Mouse (Mus musculus) T-helper 1 cell (primary cell): ENCODE measurements around the gene Upb1.

ENCODE experiments used
- in situ Hi-C: fragments of 300-600 bp; cut with MboI, MseI; formaldehyde crosslinking; loops from one replicate; pipeline ENCODE4 v1.15.1; 2025; ENCODE audit warnings: high pct_unique_total_duplicates

The Upb1 gene

DNA sequence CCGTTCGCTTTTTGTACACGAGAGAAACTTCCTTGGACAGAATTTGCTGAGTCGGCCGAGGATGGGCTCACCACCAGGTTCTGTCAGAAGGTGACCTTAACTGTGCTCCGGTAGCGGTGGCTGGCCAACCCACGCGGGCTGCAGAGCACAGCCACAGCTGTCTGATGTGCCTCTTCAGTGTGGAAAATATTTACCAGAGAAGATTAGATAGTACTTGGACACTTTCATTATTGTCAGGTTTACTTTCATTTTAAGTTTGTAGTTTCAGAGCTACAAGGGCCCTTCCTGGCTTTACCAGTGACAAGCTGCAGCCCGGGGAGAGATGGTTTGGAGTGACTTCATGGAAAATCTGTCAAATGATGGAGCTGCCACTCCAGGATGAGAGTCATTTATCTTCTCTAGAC lies 23.6 kb downstream of the Upb1 start:
- in situ Hi-C loops, result no loop called here

DNA sequence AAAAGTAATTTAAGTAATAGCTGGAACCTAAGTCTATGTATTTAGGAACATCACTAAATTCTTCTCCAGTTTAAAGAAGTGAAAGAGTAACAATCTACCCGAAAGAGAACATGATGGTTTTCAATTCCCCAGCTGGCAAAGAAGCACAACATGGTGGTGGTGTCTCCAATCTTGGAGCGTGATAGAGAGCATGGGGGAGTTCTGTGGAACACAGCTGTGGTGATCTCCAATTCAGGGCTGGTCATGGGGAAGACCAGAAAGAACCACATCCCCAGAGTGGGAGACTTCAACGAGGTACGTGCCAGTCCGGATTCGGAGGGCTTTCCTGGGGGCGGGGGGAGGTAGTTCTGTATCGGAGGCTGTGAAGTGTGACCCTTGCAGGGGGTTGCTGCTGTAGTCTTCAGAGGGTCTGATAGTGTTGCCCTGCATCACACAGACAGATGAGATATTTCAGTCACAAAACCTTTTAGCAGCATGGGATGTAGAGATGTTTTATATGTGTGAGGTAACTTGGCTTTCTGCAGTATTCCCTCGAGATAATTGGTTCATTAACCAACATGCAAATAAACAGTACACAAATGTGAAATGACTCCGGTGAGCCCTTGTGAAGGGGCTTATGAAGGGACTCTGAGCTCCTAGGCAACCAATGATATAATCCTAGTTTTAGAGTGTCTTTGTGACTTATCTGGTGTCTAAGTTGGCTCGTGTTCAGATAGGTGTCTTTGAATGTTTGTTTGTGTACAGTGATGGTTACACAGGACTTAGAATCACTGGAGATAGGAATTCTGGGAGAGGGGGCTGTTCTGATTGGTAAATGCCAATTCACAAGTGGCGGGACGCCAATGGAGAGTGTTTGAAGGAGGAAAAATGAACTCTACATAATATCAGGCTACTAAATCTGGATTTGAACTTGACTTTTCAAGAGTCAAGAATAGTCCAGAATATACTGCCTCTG lies 27.4 kb downstream of the Upb1 start:
- in situ Hi-C loops, result no loop called here

DNA sequence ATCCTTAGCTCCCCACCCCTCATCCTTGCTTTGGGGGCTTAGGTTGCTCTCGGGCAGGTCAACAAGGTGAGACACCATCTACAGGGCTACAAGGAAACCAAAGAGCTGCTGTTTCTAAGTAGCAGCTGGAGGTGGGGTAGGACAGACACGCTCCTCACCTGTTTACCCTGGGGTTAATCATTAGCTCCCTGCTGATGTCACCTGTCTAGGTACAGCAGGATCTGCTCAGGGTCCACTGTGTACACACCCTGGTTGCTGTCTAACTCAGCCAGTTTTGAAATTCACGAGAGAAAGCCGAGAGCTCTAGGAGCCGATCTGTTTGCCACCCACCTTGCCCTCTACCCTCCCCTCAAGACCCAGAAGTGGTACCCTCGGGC lies 28.1 kb downstream of the Upb1 start:
- in situ Hi-C loops, result no loop called here

GRCm38 (mm10) chr10:75429522-75430146 lies 28.7 kb downstream of the Upb1 start:
- in situ Hi-C loops, result no loop called here

GRCm38 (mm10) chr10:75430147-75430537 lies 29.2 kb downstream of the Upb1 start:
- in situ Hi-C loops, result no loop called here

DNA sequence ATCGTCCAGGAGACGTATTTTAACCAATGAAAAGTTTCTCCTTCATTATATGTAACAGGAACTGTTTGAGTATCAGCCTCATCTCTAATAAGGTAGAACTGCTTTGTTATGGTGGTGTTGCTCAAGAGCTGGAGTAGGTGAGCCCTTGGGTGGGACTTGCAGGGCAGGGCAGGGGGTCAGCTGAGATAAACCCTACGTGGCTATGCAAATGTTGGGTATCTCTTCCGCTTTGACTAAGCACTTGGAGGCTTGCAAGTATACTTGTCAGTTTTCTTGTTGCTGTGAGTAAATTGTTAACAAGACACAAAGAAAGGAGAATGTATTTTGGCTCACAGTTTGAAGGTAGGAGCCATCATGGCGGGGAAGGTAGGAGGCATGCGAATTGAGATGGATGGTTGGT lies 29.7 kb downstream of the Upb1 start:
- in situ Hi-C loops, result no loop called here

DNA sequence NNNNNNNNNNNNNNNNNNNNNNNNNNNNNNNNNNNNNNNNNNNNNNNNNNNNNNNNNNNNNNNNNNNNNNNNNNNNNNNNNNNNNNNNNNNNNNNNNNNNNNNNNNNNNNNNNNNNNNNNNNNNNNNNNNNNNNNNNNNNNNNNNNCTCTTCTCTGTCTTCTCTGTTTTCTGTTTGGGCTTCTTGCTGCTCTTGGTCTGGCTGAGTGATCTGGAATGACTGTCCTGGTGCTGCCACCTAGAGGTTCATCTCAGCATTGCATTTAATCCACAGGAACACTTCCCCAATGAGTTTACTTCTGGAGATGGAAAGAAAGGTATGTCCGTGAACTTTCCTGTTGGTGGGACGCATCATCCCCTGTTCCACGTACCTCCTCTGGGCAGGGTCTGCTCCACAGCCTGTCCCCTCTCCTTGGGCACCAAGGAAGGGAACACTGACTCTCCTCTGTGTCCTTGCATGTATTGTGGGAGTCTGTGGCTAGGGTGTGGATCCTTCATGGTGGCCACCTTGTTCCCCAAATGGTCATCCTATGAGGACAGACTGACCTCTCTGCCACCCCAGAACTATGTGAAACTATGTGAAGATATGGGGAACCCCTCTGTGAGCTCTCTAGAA lies 35.8 kb downstream of the Upb1 start:
- in situ Hi-C loops, result loop anchor here (5.0 kb wide), 2 partner anchors 114 to 259 kb away; no protein-coding TSS in a partner anchor

- in situ Hi-C loops, result loop anchor here (5.0 kb wide), 2 partner anchors 115 to 260 kb away; no protein-coding TSS in a partner anchor
These were observed 36.4 kb downstream of the Upb1 start for GRCm38 (mm10) chr10:75437284-75437683.

GRCm38 (mm10) chr10:75438132-75438810 lies 37.4 kb downstream of the Upb1 start:
- in situ Hi-C loops, result loop anchor here (5.0 kb wide), 2 partner anchors 116 to 261 kb away; no protein-coding TSS in a partner anchor

DNA sequence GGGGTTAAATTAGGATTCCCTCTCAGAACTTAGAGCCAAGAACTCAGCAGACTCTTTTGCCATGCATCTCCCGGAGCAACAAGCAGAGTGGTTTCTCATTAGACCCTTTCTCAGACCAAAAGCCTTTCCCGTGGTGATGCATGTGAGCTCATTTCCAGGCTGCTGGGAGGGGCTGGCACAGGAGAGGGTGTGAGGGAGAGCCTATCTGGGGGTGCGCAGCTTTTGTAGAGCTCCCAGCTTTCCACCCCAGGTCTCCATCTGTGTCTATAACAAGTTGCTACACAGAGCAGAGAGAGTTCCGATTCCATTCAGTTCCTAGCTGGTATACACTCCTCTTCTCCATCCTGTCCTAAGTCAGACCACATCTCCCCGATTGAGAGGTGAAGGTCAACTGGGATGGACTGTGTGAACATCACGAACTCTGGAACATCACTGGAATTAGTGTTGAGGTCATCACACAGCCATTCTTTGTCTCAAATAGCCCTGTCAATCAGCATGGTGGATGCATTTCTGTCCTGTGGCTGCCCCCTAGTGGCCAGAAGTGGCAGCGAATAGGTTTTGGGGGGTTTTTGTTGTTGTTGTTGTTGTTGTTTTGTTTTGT lies 38.4 kb downstream of the Upb1 start:
- in situ Hi-C loops, result loop anchor here (5.0 kb wide), 2 partner anchors 117 to 262 kb away; no protein-coding TSS in a partner anchor

DNA sequence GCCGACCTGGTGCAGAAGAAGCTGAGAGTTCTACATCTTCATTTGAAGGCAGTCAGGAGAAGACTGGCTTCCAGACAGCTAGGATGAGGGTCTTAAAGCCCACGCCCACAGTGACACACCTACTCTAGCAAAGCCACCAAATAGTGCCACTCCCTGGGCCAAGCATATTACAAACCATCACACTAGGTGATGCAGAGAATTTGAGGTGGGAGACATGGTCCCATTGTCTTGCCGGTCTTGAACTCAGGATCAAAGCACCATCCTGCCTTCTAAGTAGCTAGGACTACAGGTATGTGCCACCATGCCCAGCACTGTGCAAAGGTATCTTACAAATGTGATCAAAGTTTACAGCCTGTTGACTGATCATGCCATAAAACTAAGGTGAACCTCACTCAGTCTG lies 39.8 kb downstream of the Upb1 start:
- in situ Hi-C loops, result no loop called here

DNA sequence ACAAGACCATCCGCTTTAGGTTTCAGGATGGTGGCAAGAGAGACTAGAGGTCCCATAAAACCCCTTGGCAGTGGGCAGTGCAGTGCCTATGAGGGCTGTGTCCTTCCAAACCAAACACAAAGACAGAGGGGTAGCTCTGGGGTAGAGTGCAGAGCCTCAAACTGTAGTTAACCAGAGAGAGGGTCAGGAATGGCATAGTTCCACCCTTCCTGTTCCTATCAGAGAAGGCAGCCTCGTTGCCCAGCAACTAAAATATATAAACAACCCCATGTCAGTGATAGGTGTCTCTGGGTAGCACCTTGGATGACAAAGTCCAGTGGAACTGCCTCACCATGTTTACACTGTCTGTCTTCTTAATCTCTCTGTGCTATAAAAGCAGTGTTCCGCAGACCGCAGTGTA lies 40.9 kb downstream of the Upb1 start:
- in situ Hi-C loops, result no loop called here

GRCm38 (mm10) chr10:75443017-75443416 lies 42.1 kb downstream of the Upb1 start:
- in situ Hi-C loops, result no loop called here

- in situ Hi-C loops, result no loop called here
These were observed 43.4 kb downstream of the Upb1 start for GRCm38 (mm10) chr10:75444111-75444826.

DNA sequence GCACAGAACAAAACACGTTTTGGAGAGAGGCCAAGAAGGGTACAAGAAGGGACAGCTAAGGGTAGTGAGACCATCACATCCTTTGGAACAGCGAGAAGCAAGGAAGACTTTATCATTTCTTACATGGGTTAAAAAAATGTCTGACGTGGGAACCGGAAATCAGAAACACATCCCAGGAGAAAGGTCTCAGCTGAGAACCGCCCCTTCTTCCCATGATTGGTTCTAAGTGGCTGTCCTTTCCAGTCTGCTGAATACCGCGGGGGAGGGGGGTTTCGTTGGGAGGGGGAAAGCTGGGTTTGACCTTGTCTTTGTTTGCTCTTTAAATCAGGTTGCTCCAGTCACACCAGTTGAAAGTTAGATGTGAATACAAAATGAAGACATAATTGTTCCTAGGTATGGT lies 44.1 kb downstream of the Upb1 start:
- in situ Hi-C loops, result loop anchor here (5.0 kb wide), 1 partner anchor 37 kb away; no protein-coding TSS in a partner anchor

- in situ Hi-C loops, result loop anchor here (5.0 kb wide), 1 partner anchor 36 kb away; no protein-coding TSS in a partner anchor
These were observed 45.7 kb downstream of the Upb1 start for GRCm38 (mm10) chr10:75446501-75447083.

- in situ Hi-C loops, result loop anchor here (5.0 kb wide), 1 partner anchor 35 kb away; no protein-coding TSS in a partner anchor
These were observed 46.6 kb downstream of the Upb1 start for GRCm38 (mm10) chr10:75447489-75447888.

- in situ Hi-C loops, result loop anchor here (5.0 kb wide), 1 partner anchor 33 kb away; no protein-coding TSS in a partner anchor
These were observed 48.0 kb downstream of the Upb1 start for GRCm38 (mm10) chr10:75448806-75449420.

GRCm38 (mm10) chr10:75450331-75450730 lies 49.4 kb downstream of the Upb1 start:
- in situ Hi-C loops, result no loop called here
